Mouse (Mus musculus): ENCODE data around the gene Scyl1. TPM values are rescaled to one million over a fixed set of nuclear protein-coding genes. Genes with fewer than 3 reads are reported as not detected.

Gene Scyl1
- polyA plus RNA-seq, 1 experiment, result 96.3 TPM

GRCm38 (mm10) chr19:5806051-5806808 lies 35.0 kb upstream of the Scyl1 start:
- no peak for TF ChIP-seq GATA1 (IDR thresholded peaks at IDR 0.05; ENCODE audit: low read length)

DNA sequence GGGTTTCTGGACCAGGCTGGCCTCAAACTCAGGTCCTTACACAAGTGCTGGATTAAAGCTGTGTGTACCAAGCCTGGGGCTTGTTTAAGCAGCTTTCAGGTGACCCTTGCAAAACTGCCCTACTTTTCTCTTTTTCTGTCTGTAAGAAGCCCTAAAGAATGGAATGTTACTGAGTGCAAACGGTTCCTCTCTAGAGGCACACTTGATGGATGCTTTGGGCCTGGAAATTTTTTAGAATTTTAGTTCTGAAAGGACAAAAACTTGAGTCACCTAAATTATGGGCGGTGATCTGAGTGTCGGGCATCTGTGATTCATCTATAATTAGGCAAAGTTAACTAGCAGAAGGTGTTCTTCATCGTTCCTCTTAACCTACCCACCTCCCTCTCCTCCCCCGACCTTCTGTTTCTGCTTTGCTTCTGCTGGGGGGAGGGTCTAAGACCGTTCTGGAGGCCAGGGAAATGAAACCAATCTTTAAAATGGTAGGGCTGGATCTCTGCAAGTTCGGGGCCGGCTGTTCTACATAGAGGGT lies 33.2 kb upstream of the Scyl1 start:
- no peak for TF ChIP-seq GATA1 (IDR thresholded peaks at IDR 0.05; ENCODE audit: low read length)

- TF ChIP-seq GATA1 (IDR thresholded peaks at IDR 0.05; ENCODE audit: low read length), result no peak
These were observed 32.7 kb upstream of the Scyl1 start for GRCm38 (mm10) chr19:5803881-5804279.

- no peak for TF ChIP-seq GATA1 (IDR thresholded peaks at IDR 0.05; ENCODE audit: low read length)
These were observed 32.0 kb upstream of the Scyl1 start for GRCm38 (mm10) chr19:5803041-5803880.

GRCm38 (mm10) chr19:5802787-5803040 lies 31.5 kb upstream of the Scyl1 start:
- no peak for TF ChIP-seq GATA1 (IDR thresholded peaks at IDR 0.05; ENCODE audit: low read length)

DNA sequence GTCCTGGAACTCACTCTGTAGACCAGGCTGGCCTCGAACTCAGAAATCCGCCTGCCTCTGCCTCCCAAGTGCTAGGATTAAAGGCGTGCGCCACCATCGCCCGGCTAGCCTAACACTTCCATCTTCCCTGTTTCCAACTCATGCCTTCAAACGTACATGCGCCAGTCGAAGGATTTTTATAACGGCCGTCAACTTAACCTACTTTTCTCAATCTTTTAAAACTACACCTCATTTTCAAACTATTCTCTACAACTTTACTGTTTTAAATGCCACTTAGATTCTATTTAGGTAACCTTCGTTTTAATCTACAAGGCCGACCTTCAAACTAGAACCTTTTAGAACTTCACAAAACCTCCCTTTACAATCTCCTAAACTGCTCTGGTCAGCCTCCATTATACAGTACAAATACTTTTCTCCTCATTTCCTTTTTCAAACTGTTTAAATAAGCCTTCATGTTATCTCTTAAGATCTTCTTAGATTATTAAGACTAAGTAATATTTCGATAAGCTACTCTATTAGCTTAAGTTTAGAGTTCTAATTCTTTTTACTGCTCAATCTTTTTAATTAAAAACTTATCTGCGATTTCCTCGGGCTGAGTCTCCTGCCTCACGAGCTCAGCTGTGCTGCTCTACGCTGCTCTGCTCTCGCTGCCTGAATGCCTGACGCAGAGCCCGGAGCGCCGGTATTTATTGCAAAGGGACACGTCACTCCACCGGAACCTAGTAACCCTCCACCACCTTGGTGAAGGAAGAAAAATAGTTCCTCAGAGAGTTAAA lies 31.0 kb upstream of the Scyl1 start:
- no peak for TF ChIP-seq GATA1 (IDR thresholded peaks at IDR 0.05; ENCODE audit: low read length)

GRCm38 (mm10) chr19:5801432-5801964 lies 30.3 kb upstream of the Scyl1 start:
- peak; percentile 45 for TF ChIP-seq GATA1 (IDR thresholded peaks at IDR 0.05; ENCODE audit: low read length)

- no peak for TF ChIP-seq GATA1 (IDR thresholded peaks at IDR 0.05; ENCODE audit: low read length)
These were observed 29.6 kb upstream of the Scyl1 start for GRCm38 (mm10) chr19:5800632-5801431.

- no peak for TF ChIP-seq GATA1 (IDR thresholded peaks at IDR 0.05; ENCODE audit: low read length)
These were observed 29.1 kb upstream of the Scyl1 start for GRCm38 (mm10) chr19:5800350-5800631.

- TF ChIP-seq GATA1 (IDR thresholded peaks at IDR 0.05; ENCODE audit: low read length), result no peak
These were observed 28.5 kb upstream of the Scyl1 start for GRCm38 (mm10) chr19:5799566-5800349.

DNA sequence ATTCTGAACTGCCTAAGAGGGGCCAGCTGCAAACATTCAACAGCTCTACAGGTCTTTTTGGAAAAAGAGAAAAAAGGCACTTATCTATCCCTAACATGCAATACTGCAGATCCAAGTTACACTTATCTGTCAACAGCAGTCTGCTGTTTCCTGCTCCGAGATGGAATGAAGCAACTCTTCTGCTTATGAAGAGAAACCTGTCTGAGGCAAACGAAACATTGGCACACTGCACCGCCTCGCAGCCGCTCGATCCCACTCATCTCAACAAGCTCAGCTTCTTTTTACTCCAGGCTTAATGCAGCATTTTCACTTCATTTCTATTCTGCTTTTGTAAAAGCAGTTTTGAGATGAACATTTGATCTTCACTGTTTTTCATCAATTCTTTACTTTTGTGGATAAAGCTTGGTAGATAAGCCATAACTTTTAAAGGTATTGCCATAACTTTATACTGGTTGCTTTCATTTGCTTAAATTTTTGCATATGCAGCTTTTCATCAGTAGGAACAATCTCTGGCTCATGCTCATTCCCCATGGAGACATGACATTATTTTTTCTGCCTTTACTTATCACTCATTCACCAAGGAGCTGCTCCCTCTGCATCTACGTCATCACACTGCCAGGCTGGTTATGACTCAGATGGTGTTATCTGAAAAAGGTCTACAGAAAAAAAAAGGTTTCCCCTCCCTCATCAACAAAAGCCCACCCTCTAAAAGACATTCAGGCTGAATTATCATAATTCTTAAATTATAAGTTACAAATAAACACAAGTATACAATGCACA lies 27.7 kb upstream of the Scyl1 start:
- no peak for TF ChIP-seq GATA1 (IDR thresholded peaks at IDR 0.05; ENCODE audit: low read length)

DNA sequence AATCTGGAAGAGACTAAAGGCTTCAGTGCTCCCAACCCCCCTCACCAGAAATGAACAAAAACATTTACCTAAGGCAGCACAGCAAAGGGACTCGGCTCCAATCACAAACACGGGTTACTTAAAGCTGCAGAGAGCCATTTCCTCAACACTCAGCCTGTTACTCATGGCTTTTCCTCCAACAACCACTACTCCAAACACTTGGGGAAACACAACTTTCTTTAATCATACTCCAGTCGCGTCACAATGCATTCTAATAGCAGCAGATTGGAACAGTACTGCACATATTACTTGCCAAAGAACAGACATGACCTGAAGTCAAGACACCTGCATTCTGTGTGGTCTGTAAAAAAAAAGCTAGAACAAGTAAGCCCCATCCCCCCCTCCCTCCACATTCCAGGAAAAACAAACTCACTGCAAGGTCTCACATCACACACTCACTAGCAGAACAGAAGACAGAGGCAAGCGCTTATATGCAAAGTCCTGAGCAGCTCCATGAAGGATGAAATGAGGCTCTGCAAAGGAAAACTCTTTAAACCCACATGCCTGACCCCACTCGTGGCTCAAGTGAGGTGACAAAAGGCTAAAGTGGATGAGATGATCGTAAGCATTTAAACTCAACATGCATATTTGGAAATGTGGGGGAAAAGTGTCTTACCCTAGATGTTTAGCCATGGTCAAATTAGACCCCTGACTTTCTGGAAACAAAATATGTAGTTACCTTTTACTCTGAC lies 26.3 kb upstream of the Scyl1 start:
- no peak for TF ChIP-seq GATA1 (IDR thresholded peaks at IDR 0.05; ENCODE audit: low read length)

GRCm38 (mm10) chr19:5796573-5797111 lies 25.4 kb upstream of the Scyl1 start:
- no peak for TF ChIP-seq GATA1 (IDR thresholded peaks at IDR 0.05; ENCODE audit: low read length)
